Mouse (Mus musculus): Measurements from ENCODE around the gene Syt3.
A peak's percentile ranks its signal among the peaks of the same experiment; 100 is the strongest.

Syt3 gene

GRCm38 (mm10) chr7:44405346-44406014, 21.6 kb downstream of the Syt3 start:
- peak; percentile 98 for DNase-seq (ENCODE audit: low spot score)

GRCm38 (mm10) chr7:44406015-44406355, 22.1 kb downstream of the Syt3 start:
- no peak for DNase-seq (ENCODE audit: low spot score)

- DNase-seq (ENCODE audit: low spot score) = no peak
Observed at GRCm38 (mm10) chr7:44411144-44411543, 27.2 kb downstream of the Syt3 start.

- no peak for DNase-seq (ENCODE audit: low spot score)
Observed at GRCm38 (mm10) chr7:44413307-44413706, 29.4 kb downstream of the Syt3 start.

- DNase-seq (ENCODE audit: low spot score) = no peak
Observed at GRCm38 (mm10) chr7:44427666-44428065, 43.8 kb downstream of the Syt3 start.

GRCm38 (mm10) chr7:44428171-44428950, 44.5 kb downstream of the Syt3 start:
- no peak for DNase-seq (ENCODE audit: low spot score)

- peak; percentile 73 for DNase-seq (ENCODE audit: low spot score)
Observed at GRCm38 (mm10) chr7:44428968-44429521, 45.1 kb downstream of the Syt3 start, which contains the start of gene Lrrc4b. Gene Lrrc4b, plus strand, starts transcription at chr7:44429018.

- no peak for DNase-seq (ENCODE audit: low spot score)
Observed at GRCm38 (mm10) chr7:44429534-44430488, 45.9 kb downstream of the Syt3 start.

- DNase-seq (ENCODE audit: low spot score) = no peak
Observed at GRCm38 (mm10) chr7:44432550-44432949, 48.6 kb downstream of the Syt3 start.

- DNase-seq (ENCODE audit: low spot score) = no peak
Observed at GRCm38 (mm10) chr7:44433371-44433770, 49.5 kb downstream of the Syt3 start.

- no peak for DNase-seq (ENCODE audit: low spot score)
Observed at GRCm38 (mm10) chr7:44434089-44434488, 50.2 kb downstream of the Syt3 start.

- no peak for DNase-seq (ENCODE audit: low spot score)
Observed at GRCm38 (mm10) chr7:44435796-44436195, 51.9 kb downstream of the Syt3 start.

GRCm38 (mm10) chr7:44436267-44436666, 52.4 kb downstream of the Syt3 start:
- DNase-seq (ENCODE audit: low spot score) = no peak

- DNase-seq (ENCODE audit: low spot score) = no peak
Observed at GRCm38 (mm10) chr7:44437188-44437587, 53.3 kb downstream of the Syt3 start.

GRCm38 (mm10) chr7:44437933-44438332, 54.0 kb downstream of the Syt3 start:
- DNase-seq (ENCODE audit: low spot score) = no peak

- no peak for DNase-seq (ENCODE audit: low spot score)
Observed at GRCm38 (mm10) chr7:44439696-44440095, 55.8 kb downstream of the Syt3 start.

GRCm38 (mm10) chr7:44440479-44440878, 56.6 kb downstream of the Syt3 start:
- no peak for DNase-seq (ENCODE audit: low spot score)

GRCm38 (mm10) chr7:44441180-44441579, 57.3 kb downstream of the Syt3 start:
- no peak for DNase-seq (ENCODE audit: low spot score)

- peak; percentile 69 for DNase-seq (ENCODE audit: low spot score)
Observed at GRCm38 (mm10) chr7:44441648-44442109, 57.8 kb downstream of the Syt3 start.

GRCm38 (mm10) chr7:44442407-44442821, 58.5 kb downstream of the Syt3 start:
- no peak for DNase-seq (ENCODE audit: low spot score)

- no peak for DNase-seq (ENCODE audit: low spot score)
Observed at GRCm38 (mm10) chr7:44443268-44444173, 59.6 kb downstream of the Syt3 start.

Measured in layer of hippocampus, adult 11-12 months (tissue).